Mouse (Mus musculus): ENCODE results near the gene Angptl7.

Gene Angptl7

GRCm38 (mm10) chr4:148448179-148448852 lies 51.9 kb downstream of the Angptl7 start, which contains the start of gene Mtor:
Mtor (plus strand) TSS chr4:148448611.
- DNase-seq, result peak; percentile 96
